Mouse (Mus musculus): ENCODE measurements around the gene Mettl21c.
"Not testable (repeated sequence)": the region's sequence is repeated elsewhere in the genome, so short reads cannot be mapped to it uniquely, and the experiment has no call there.

DNA sequence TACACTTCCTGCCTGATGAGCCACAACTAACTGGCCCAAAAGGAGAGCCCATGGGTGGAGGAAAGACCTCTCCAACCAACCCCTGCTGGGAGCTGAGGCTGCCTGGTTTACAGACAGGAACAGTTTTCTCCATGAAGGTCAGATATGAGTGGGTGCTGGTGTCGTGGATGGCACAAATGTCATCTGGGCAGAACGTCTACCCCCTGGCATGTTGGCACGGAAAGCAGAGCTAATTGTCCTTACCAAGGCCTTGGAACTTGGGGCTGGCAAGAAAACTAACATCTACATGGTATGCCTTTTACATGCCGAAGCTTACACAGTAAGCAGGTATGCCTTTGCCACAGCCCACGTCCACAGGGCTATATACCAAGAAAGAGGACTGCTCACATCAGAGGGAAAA is 25.9 kb upstream of the Mettl21c start:
- TF ChIP-seq POLR2A (IDR thresholded peaks at IDR 0.05; ENCODE audit: low read depth, low read length); CTCF (IDR thresholded peaks at IDR 0.05; ENCODE audit: borderline replicate concordance, insufficient read depth, low read length): not testable (repeated sequence)
